In the genomic region with DNA sequence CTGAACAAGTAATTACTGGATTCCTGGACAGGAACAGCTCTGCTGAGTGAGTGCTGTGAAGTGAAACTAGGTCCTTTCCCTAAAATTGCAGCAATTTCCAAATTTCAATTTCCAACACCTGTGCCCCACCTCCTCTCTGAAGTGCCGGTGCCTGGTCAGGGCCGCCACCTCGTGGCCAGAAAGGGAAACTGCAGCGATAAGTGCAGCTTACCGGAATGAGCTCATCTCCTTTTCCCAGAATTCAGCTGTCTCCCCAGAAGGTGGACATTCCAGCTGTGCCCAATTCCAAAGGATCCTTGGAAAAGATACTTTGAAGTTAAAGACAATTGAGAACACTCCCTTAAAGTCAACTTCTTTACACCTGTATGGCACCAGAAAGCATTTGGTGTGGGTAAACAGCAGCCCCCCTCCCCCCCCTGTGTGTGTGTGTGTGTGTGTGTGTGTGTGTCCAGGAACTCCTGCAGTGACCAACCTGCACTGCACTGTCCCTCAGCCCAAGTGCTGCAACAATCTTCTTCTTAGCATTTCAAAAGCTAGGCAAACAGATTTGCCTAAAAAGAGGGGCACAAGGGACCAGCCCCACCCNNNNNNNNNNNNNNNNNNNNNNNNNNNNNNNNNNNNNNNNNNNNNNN, we compare ENCODE assay signal across 9 mouse cellular contexts. TPM values are rescaled to one million over a fixed set of nuclear protein-coding genes. Genes with fewer than 3 reads are reported as not detected.
DNase-seq lines count a peak whose midpoint lies in the region; ATAC-seq and TF ChIP-seq lines count a peak whose summit lies in the region.
"Had no signal": no experiment of that assay in that cellular context is flagged by ENCODE, and none has a peak within 500 bp of the region (broad histone marks: within the 10 kb centered on the region; RNA-seq: fewer than 3 reads in every experiment).

No protein-coding gene starts in this region.

- no peak overlapping the region for H3K9ac ChIP-seq in kidney, embryonic 14.5 days (ENCODE audit: low read depth, low read length)
- no peak overlapping the region for H3K9ac ChIP-seq in limb, embryonic 12.5 days (replicated peaks)
- H3K9ac ChIP-seq in stomach, postnatal 0 days (ENCODE audit: low read length) = no peak overlapping the region
- H3K9ac ChIP-seq: neural tube, embryonic 12.5 days had no signal

- TF ChIP-seq CTCF in cortical plate, adult 2 months (IDR thresholded peaks at IDR 0.05; ENCODE audit: extremely low read depth, insufficient read depth, low read length) = peak; percentile 99
- TF ChIP-seq CTCF in stomach, postnatal 0 days (IDR thresholded peaks at IDR 0.05; ENCODE audit: low read depth) = peak; percentile 99

- H3K4me3 ChIP-seq in cortical plate, adult 2 months (ENCODE audit: insufficient read depth, low read length) = no peak overlapping the region
- no peak overlapping the region for H3K4me3 ChIP-seq in kidney, embryonic 14.5 days (ENCODE audit: low read length)
- no peak overlapping the region for H3K4me3 ChIP-seq in limb, embryonic 12.5 days (replicated peaks)
- H3K4me3 ChIP-seq in stomach, postnatal 0 days (ENCODE audit: low read depth, low read length) = no peak overlapping the region
- H3K4me3 ChIP-seq: neural tube, embryonic 12.5 days had no signal

- no peaks in the 10 kb centered on the region for H3K4me1 ChIP-seq in cortical plate, adult 2 months (ENCODE audit: control insufficient read depth, insufficient read depth, low read length)
- H3K4me1 ChIP-seq in kidney, embryonic 14.5 days (ENCODE audit: control insufficient read depth, insufficient read depth, low read length) = no peaks in the 10 kb centered on the region
- 0 out of 2 replicates have a peak, but pooled peaks cover 3% of the 10 kb centered on the region for H3K4me1 ChIP-seq in limb, embryonic 12.5 days (replicated peaks)
- no peaks in the 10 kb centered on the region for H3K4me1 ChIP-seq in stomach, postnatal 0 days (replicated peaks; ENCODE audit: control insufficient read depth, insufficient read depth)
- H3K4me1 ChIP-seq: neural tube, embryonic 12.5 days had no signal

- DNase-seq in 3T3-L1 (ENCODE audit: low read depth, low spot score) (peak; percentile 86), adipocyte (ENCODE audit: low spot score) (peak; percentile 74)
- DNase-seq in heart, adult 11 months = peak; percentile 94
- peak; percentile 69 for DNase-seq in neural tube, embryonic 10.5 days (ENCODE audit: extremely low spot score, low spot score)
- DNase-seq in stomach, postnatal 0 days (ENCODE audit: low spot score) = peak; percentile 62

- H3K9me3 ChIP-seq in kidney, embryonic 14.5 days (ENCODE audit: control insufficient read depth, low read length) = no peaks in the 10 kb centered on the region
- no peaks in the 10 kb centered on the region for H3K9me3 ChIP-seq in limb, embryonic 12.5 days
- H3K9me3 ChIP-seq in stomach, postnatal 0 days (ENCODE audit: control insufficient read depth, low read length) = no peaks in the 10 kb centered on the region
- H3K9me3 ChIP-seq: neural tube, embryonic 12.5 days had no signal

- 2% methylated on average over 5 of the region's 5 CpGs for WGBS in kidney, embryonic 14.5 days
- 3% methylated on average over 5 of the region's 5 CpGs for WGBS in limb, embryonic 12.5 days
- WGBS in stomach, postnatal 0 days = 0% methylated on average over 5 of the region's 5 CpGs

- H3K27ac ChIP-seq in cortical plate, adult 2 months (ENCODE audit: insufficient read depth, low read length) = no peak overlapping the region
- H3K27ac ChIP-seq in kidney, embryonic 14.5 days (ENCODE audit: low read depth, low read length) = no peak overlapping the region
- H3K27ac ChIP-seq in limb, embryonic 12.5 days = no peak overlapping the region
- H3K27ac ChIP-seq in stomach, postnatal 0 days (replicated peaks) = no peak overlapping the region
- H3K27ac ChIP-seq: neural tube, embryonic 12.5 days had no signal

- H3K36me3 ChIP-seq in kidney, embryonic 14.5 days (ENCODE audit: control insufficient read depth, insufficient read depth, low read length) = no peaks in the 10 kb centered on the region
- H3K36me3 ChIP-seq in limb, embryonic 12.5 days = no peaks in the 10 kb centered on the region
- H3K36me3 ChIP-seq in stomach, postnatal 0 days (ENCODE audit: control insufficient read depth, insufficient read depth, low read length) = no peaks in the 10 kb centered on the region
- H3K36me3 ChIP-seq: neural tube, embryonic 12.5 days had no signal

- TF ChIP-seq EP300 in stomach, postnatal 0 days (optimal IDR thresholded peaks at IDR 0.05) = no peak

- peak; percentile 37; the same call in 1 of the 2 replicates for ATAC-seq in kidney, embryonic 14.5 days (ENCODE audit: low FRiP score, low TSS enrichment)
- peak; percentile 43; the same call in 1 of the 2 replicates for ATAC-seq in limb, embryonic 12.5 days (ENCODE audit: insufficient number of reproducible peaks, insufficient read depth, low FRiP score, low TSS enrichment, low read depth)
- peak; percentile 38 for ATAC-seq in stomach, postnatal 0 days (ENCODE audit: low FRiP score, low TSS enrichment)

- no peaks in the 10 kb centered on the region for H3K27me3 ChIP-seq in kidney, embryonic 14.5 days (ENCODE audit: control insufficient read depth, insufficient read depth, low read length)
- H3K27me3 ChIP-seq in limb, embryonic 12.5 days = peaks cover 6% of the 10 kb centered on the region
- H3K27me3 ChIP-seq in stomach, postnatal 0 days (ENCODE audit: control insufficient read depth, insufficient read depth, low read length) = no peaks in the 10 kb centered on the region
- H3K27me3 ChIP-seq: neural tube, embryonic 12.5 days had no signal

- no peak overlapping the region for H3K4me2 ChIP-seq in kidney, embryonic 14.5 days (replicated peaks; ENCODE audit: low read depth, low read length)
- H3K4me2 ChIP-seq in limb, embryonic 12.5 days = no peak overlapping the region
- H3K4me2 ChIP-seq in stomach, postnatal 0 days (replicated peaks; ENCODE audit: low read depth) = no peak overlapping the region
- H3K4me2 ChIP-seq: neural tube, embryonic 12.5 days had no signal

- TF ChIP-seq POLR2A in cortical plate, adult 2 months (IDR thresholded peaks at IDR 0.05; ENCODE audit: extremely low read depth, insufficient read depth, low read length) = no peak

RNA-seq across cellular contexts. Expression of gene Anxa4, which starts 13.2 kb away (rescaled TPM):
- polyA plus RNA-seq in cortical plate, adult 2 months (2012; rRNA removed) = 7.0 and 7.1 TPM in 2 replicates
- 28.1 and 34.7 TPM in 2 replicates for polyA plus RNA-seq in kidney, embryonic 14.5 days (2014; fragmentation: Nextera tagmentation; extraction: Ambion mirVana)
- 17.9 and 18.6 TPM in 2 replicates for polyA plus RNA-seq in limb, embryonic 12.5 days (2016; fragmentation: Nextera tagmentation; extraction: Ambion mirVana)
- polyA plus RNA-seq in stomach, postnatal 0 days (2015; fragmentation: Nextera tagmentation; extraction: Ambion mirVana) = 111 and 114 TPM in 2 replicates

RNA-seq across cellular contexts. Expression of gene Aak1, which starts 42.7 kb away (rescaled TPM):
- polyA plus RNA-seq in cortical plate, adult 2 months (2012; rRNA removed) = 152 and 173 TPM in 2 replicates
- 11.2 and 18.2 TPM in 2 replicates for polyA plus RNA-seq in kidney, embryonic 14.5 days (2014; fragmentation: Nextera tagmentation; extraction: Ambion mirVana)
- polyA plus RNA-seq in limb, embryonic 12.5 days (2016; fragmentation: Nextera tagmentation; extraction: Ambion mirVana) = 15.6 and 18.8 TPM in 2 replicates
- polyA plus RNA-seq in stomach, postnatal 0 days (2015; fragmentation: Nextera tagmentation; extraction: Ambion mirVana) = 5.6 and 5.8 TPM in 2 replicates
